Mouse (Mus musculus) monocyte, adult 59 days (primary cell): ENCODE measurements around the gene Myo1g. TPM values are rescaled to one million over a fixed set of nuclear protein-coding genes. Genes with fewer than 3 reads are reported as not detected.

Source experiments
- total RNA-seq, 2 experiments: library from RNA; stranded (reverse); gene quantifications; one replicate each; pipeline ENCODE4 v1.2.4; 2023

The Myo1g gene
- 100 to 1,000 TPM; 690 to 791 TPM for total RNA-seq

GRCm38 (mm10) chr11:6520507-6521173 lies at the start of gene Myo1g:
TSS of gene Myo1g (minus strand) at chr11:6520965.

GRCm38 (mm10) chr11:6546205-6547013 lies 25.6 kb upstream of the Myo1g start, which contains the start of gene Ccm2:
TSS of gene Ccm2 (plus strand) at chr11:6546887.

GRCm38 (mm10) chr11:6475867-6476484 lies 44.8 kb downstream of the Myo1g start, which contains the start of gene Purb:
TSS of gene Purb (minus strand) at chr11:6475917.

Other genes with a start within 250 kb of the Myo1g start
- gene Tmed4, start 246.1 kb downstream of the Myo1g start, total RNA-seq: 10 to 100 TPM; 41.3 to 44.7 TPM
- gene Ogdh, start 229.3 kb downstream of the Myo1g start, total RNA-seq: 100 to 1,000 TPM; 151 to 152 TPM
- gene Zmiz2, start 131.9 kb downstream of the Myo1g start, total RNA-seq: 100 to 1,000 TPM; 127 to 142 TPM
- gene Ppia, start 105.5 kb downstream of the Myo1g start, total RNA-seq: 1,000 to 10,000 TPM in 1 of 2 experiments, 100 to 1,000 TPM in 1; 735 to 1,042 TPM
- gene H2afv, start 76.5 kb downstream of the Myo1g start, total RNA-seq: 10 to 100 TPM; 29.2 to 34.9 TPM
- gene Purb, start 45.0 kb downstream of the Myo1g start, total RNA-seq: 10 to 100 TPM; 44.9 to 45.6 TPM
- 100 to 1,000 TPM; 144 TPM for gene Ccm2, start 25.9 kb upstream of the Myo1g start, total RNA-seq
- gene Nacad, start 85.1 kb upstream of the Myo1g start, total RNA-seq: under 1 TPM; 0.55 to 0.66 TPM
- gene Tbrg4, start 105.1 kb upstream of the Myo1g start, total RNA-seq: 10 to 100 TPM; 75.2 to 80.3 TPM
- gene Wap, start 117.7 kb upstream of the Myo1g start, total RNA-seq: not detected
- gene Ramp3, start 137.6 kb upstream of the Myo1g start, total RNA-seq: 1 to 10 TPM in 1 of 2 experiments, under 1 TPM in 1; 0.66 to 1.7 TPM